Mouse (Mus musculus) ZHBTc4 (cell line): ENCODE data around the gene Map3k5.
A peak's percentile ranks its signal among the peaks of the same experiment; 100 is the strongest.

ENCODE experiments used
- DNase-seq: peaks from one replicate; pipeline ENCODE4 v3.0.0-alpha.2; 2011; ENCODE audit warnings: low read depth, low spot score

Gene Map3k5

DNA sequence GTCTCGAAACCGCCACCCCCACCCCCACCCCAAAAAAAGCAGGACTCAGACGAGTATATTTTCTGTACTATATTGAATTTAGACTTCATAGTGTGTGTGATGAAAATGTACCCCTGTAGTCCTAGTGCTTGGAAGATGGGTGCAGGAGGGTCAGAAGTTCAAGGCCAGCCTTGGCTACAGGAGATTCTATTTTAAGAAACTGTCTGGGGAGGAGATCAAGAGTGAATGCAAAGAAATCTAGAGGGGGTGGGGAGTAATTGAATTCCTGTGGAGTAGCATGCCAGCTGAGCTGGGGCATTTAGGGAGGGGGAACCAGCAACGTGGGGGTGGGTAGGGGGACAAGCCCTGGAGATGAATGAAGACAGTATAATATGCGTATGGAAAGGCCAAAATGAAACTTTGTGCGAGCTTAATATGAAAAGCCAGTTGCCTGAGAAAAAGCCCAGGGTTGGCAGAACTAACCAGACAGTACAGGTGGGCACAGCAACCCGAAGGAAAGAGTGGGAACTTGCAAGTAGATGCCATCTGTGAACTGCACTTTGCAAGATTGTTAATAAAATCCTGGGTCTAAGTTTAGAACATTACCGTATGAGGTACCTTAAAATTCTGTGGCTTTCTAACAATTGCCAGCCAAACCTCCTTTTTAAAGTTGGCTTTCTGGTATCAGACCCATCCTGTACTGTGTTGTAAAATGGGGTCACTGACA lies 222.9 kb downstream of the Map3k5 start:
- no peak for DNase-seq

DNA sequence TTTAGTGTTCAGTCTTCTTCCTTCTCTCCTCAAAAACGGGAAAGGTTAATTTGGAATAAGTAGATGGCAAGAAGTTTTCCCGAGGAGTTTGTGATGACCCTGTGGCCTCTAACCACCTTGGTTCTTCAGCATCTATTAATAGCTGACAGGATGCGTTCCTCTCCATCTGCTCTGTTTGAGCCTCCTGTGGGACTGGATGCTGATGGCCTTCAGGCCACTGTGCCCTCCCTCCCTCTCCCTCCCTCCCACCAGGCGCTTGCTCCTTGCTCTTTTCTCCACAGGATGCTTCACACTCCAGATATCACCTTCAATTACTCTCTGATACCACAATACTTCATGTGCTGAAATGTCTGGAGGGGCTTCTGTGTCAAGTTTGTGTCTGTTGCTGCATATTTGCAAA lies 224.5 kb downstream of the Map3k5 start:
- DNase-seq = no peak

DNA sequence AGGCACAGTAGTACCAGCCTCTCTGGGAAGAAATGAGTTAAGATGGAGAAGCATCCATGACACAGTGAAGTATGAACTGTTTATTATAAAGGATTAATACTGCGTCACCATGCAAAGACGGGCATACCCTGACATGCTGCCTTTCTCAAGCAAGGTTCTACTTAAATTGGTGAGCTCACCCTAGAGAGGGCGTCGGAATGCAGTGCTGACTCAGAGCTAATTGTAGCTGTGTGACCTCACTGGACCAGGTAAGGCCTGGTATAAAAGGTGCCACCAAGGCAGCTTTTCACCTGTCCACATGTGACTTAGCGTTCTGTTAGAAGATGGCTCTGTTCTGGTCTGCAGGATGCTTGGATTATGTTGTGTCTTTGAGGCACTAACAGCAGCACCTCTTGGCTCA lies 225.0 kb downstream of the Map3k5 start:
- DNase-seq = no peak

DNA sequence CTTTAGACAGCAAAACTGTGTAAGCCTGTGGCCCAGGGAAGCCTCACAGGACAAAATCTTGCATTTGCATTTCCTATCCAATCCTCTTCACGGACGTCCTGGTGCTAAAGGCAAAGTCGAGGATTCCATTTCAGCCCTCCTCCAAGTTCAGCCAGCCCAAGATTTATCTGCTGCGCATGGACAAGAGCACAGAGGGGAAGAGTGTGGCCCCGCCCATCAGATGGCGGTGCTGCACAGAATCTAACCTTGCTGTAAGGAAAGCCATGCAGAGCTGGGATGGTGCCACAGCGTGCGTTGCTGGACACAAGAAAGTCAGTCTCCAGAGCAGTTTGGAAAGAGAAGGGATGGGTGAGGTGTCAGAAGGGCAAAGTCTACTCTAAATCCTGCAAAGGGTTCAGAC lies 226.6 kb downstream of the Map3k5 start:
- peak; percentile 78 for DNase-seq

DNA sequence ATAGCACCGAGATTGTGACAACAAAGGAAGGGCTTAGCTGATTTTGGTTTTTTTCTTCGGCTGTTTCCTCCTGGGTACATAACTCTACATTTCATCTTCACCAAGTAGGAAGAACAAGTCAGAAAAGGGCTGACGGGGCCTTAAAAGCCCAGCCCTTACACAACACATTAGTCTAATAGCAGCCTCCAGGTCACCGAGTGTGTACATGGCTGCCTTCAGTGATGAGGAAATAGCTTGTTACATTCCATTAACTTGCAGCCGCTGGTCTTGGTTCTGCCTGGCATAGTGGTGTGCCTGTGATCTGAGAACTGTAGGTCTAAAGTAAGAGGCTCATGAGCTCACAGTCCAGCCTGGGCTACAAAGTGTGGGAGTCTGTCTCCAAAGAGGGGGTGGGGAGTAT lies 230.5 kb downstream of the Map3k5 start:
- no peak for DNase-seq

DNA sequence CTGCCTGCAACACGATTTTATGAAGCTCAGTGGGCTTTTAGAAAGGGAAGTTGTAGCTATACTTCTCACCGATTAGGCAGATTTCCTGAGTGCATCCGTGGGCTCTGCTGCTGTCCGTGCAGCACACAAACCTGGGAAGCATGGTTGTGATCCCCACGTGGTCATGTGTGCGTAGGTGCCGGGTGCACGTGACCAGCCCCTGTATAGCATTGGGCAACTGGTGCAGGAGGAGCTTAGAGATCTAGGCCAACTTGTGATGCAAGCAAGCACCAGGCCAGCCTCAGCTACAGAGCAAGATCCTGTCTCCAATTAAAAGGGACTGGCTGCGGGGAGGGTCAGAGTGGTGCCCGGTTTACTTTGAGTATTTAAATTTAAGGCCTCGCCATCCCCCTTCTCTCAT lies 232.5 kb downstream of the Map3k5 start:
- DNase-seq = peak; percentile 81

DNA sequence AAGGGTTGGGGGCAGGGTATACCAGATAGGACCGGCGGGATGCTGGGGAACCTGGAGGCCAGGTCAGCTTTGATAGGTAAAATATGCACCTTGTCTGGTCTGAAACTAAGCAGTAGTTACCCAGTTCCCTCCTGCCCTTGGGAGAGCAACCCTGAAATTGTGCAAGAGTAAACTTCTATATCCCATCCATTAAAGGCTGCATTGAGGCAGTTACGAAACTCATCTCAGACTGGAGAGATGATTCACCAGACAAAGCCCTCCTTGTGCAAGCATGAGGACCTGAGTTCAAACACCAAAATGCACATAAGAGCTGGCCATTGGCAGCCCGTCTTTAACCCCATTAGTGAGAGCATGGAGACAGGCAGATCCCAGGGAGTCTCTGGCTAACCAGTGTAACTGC lies 233.2 kb downstream of the Map3k5 start:
- DNase-seq = no peak

DNA sequence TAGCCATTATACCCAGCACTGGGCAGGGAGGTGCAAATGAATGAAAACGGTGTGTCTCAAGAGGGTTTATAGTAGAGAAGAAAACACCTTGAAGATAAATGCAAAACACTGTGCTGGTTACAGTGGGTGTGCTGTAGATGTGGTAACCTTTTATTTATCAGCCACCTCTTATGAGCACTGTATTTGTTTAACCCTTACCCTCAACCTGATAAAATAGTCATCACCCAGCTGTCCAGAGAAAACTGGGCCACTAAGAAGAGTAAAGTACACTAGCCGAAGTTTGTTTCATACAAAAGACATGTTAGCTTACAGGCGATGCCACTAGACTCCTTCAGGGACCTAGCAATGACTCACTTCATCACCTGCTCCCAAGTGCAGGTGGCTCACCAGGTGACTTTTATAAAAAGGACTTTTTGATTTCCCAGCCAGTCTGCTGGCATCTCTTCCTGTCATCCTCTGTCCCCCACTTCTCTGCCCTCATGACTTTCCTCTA lies 235.0 kb downstream of the Map3k5 start:
- DNase-seq = no peak

DNA sequence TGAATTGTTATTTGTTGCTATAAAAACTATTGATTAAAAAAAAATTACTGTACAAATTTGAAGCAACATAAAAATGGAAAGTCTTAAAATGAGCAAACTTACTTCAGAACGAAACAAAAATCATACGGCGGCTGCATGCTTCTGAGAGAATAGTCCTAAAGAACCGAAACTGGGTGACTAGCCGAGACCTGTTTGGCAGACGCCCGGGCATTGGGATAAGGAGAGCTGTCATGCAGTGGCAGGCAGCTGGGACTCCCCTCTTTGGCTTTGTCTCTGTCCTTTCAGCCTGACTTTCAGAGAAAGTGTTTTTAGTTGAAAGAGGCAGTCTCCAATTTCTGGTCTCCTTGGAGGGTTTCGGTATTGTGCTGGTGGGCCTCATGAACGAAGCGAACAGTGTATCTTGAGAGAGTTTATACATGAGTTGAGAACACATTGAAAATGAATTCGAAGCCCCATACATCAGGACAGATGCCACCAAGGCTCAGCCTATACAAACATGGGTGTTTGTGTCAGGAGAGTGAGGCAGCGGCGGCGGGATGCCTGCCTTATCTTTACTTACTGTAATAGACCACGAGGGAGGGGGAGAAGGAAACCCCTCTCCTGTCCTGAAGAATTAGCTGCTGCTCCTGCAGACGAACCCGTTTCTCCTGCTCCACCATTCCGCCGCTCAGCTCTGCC lies 235.8 kb downstream of the Map3k5 start:
- no peak for DNase-seq

DNA sequence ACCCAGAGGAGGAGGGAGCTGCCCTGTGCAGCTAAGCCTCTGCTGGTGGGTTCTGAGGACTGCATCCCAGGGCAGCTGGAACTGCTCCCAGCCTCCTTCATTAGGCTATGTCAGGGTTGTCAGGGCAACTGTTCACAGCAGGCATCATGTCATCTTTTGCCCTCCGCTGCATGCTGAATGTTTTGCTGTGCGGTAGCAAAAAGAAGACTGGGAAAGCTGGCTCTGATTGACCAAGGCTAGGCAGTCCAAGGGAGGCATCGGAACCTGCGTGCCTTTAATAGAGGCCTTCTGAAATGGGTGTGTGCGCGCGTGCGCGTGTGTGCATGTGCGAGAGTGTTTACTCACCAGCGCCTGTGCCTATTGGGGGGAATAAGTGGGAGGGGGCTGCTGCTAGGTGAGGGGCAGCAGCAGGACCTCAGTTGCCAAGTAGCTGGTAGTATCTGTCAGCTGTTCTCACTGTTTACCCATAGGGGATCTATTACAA lies 236.4 kb downstream of the Map3k5 start:
- peak; percentile 87 for DNase-seq

DNA sequence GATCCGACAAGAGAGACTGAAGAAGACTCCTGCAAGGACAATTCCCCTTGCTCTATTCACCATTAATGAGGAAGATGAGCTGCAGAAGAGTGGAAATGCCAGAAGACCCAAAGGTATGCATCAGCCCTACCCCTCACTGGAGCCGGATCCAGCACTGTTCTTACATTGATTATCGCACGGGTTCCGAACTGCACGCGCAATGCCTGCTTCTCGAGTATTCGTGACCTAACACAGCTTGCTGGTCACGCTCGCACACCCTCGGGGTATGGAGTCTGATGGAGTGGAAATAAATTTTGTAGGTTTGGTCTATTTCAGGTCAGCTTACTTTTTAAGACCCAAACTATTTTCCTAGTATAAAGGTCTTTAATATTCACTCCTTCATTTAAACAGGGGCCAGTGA lies 236.9 kb downstream of the Map3k5 start:
- DNase-seq = no peak

DNA sequence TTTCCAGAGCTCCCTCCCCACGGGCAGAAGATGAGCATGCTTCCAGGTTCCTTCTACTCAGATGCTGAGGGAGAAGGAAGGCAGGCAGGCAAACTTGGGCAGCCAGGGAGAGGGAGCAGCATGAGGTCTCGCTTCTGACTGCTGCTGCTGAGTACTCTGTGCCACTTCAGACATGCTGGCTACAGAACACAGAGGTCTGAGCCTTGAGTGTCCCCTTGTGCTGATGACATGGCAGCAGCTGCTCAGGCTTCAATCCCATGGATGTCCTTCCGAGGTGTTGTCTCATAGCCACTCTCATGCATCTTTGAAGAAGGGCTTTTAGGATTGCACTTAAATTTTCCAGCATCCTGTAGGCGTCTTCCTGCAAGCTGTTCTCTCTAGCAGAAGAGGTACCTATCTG lies 237.5 kb downstream of the Map3k5 start:
- DNase-seq = no peak

DNA sequence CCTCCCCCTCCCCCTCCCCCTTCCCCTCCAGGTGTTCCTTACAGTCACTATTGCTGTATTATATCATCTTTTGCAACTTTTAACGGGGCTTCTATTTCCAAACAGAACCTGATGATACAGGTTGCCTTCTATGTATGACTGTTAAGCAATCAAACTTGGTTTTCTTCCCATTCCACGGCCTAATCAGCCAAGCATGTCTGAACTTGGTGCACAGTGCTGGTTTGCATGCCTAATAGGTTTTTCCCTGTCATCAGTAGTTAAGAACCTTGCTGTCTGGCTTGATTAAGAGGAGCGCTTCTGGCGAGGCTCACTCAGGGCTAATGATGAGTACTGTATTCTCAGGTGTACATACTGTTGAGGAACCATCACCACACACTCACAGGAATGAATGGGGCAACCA lies 239.5 kb downstream of the Map3k5 start:
- DNase-seq = no peak

DNA sequence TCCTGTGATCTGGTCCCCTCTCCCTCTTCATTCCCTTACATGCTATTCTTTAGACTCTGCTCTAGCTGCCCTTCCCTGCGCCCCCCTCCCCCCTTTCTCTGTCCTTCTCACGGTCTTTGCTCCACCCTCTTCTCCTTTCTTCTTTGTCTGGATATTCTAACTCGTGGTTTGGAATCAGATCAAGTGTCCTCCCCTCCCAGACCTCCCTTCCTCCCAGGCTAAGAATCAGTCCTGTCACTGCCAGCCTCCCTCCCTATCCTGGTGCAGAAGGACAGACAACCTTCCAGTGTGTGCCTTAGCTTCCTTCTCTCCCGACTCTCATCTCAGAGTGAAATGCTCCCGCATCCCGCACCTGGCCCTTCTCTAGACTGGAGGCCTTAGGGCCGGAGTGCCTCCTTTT lies 241.8 kb downstream of the Map3k5 start:
- peak; percentile 69 for DNase-seq

DNA sequence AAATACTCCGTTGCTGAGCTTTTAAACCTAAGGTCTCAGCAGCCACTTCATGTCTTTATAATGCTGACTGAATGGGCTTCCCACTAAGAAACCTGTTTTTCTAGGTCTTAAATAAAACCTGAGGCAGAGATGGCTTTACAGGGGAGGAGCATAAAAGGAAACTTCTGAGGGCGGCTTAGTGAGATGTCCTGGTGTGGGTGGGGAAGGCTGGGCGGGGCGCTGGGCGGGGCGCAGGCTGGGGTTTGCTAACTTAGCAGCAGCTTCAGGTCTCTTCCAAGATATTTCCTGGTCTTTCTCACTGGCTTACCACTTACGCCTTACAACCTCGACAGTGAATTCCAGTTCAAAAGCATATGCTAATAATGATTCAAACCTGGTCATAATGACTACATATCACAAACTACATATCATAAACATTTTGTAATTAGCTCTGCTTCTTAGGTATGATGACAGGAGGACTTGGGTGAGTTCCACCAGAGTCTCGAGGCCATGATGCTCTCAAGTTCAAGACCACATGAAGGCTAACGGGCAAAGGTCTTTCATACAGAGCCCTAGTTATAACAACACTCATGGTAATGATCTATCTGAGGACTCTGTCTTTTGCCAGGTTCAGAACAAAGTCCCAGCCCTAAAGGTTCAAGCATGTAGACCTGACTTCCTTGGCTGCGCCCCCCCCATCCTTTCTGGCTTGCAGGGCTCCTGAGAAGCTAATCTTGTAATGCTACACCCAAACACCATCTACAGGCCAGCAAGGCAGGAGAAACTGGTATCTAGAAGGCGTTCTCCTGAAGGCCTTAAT lies 244.7 kb downstream of the Map3k5 start:
- DNase-seq = peak; percentile 74

DNA sequence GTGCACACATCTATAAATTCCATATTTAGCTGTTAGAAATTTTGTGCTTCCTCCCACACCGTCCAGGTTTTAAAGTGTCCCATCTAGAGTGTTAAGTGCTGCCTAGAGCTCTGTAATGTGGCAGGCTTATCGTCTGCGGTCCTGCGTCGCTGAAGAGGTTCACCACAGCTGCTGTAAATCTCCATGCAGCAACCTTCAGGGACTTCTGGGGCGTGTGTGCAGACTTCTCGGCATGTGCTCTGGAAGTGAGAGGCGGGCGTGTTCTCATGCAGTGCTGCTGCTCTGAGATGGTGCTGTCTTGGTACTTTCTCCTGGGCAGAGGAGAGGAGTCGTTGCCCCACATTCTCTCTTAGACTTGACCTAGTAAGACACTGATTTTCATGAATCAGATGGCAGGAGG lies 246.9 kb downstream of the Map3k5 start:
- DNase-seq = no peak

DNA sequence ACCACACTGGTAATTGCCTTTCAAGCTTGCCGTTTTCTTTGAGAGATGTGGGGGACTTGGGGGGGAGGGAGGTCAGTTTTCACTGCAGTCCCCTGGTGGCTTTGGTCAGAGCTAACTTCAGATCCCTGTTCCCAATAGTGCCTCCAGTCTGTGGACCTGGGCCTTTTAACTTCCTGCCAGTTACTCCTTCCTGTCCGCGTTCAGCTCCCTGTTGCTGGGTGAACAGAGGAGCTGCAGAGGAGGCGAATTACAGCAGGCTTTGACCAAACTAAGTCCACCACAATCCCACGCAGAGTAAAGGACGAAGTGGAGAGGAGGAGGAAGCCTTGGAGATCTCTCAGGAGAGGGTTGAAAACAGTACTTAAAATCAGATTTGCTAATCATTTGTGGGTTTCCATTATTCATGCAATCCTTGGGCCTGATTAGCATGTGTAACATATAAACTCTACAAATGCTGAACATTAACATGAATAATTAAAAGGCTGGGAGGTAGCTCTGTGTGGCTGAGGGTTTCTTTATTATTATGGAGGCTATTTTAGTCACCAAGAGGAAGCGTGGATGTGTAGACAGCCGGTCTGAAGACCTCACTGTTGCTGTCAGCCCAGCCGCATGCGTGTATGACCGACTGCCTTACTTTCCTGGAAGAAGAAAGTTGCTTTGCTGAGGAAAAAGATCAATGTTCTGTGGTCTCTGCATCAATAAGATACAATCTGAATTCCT lies 247.6 kb downstream of the Map3k5 start:
- DNase-seq = no peak

DNA sequence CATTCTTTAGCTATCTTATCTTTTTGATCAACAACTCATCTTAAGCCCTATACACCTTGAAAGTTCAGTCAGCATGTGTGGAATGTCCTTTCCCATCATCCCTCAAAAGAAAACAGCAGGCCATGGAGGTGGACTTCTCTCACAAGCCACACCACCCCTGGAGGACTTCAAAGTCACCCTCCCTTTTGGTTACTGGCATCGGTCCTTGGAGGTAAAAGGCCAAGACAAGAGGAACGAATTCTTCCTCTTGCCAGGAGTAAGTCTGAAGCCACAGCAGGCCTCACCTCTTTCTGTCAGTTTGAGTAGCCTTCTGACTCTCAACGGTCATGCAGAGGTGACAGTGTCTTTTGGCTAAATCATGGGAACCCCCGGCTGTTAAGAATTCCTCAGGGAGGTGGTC lies 250.1 kb downstream of the Map3k5 start:
- no peak for DNase-seq

DNA sequence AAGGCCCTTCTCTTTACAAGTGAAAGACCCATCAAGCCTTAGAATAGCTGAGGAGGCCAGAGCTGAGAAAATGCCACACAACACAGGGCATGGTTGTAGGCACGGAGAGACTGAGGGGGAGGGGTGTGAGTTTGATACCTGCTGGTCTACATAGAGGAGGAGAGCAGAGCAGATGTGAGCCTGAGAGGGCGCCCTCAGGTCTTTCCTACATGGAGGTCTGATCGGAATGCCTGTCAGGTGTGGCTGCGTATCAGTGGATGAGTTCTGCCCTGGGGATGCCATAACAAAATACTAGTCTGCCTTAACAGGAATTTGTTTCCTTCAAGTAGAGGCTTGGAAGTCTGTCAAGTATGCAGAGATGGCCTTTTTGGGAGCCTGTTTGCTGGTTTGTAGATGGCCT lies 251.0 kb downstream of the Map3k5 start:
- DNase-seq = no peak

DNA sequence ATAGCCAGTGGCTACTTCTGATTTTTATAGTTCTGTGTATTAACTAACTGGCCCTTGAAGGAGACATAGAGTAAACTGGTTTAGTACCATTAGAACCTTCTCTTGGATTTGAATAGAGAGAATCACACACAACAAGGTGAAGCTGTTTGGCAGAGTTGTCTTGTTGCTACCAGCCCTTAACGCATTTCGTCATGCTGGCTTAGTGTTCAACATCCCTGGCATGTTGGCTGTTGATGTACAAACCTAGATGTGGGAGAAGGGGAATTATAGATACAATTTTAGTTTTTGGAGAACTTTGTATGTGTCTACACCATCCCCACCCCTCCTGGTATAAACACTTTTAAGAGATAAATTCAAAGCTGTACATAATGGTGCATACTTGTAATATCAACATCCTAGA lies 251.5 kb downstream of the Map3k5 start:
- no peak for DNase-seq

DNA sequence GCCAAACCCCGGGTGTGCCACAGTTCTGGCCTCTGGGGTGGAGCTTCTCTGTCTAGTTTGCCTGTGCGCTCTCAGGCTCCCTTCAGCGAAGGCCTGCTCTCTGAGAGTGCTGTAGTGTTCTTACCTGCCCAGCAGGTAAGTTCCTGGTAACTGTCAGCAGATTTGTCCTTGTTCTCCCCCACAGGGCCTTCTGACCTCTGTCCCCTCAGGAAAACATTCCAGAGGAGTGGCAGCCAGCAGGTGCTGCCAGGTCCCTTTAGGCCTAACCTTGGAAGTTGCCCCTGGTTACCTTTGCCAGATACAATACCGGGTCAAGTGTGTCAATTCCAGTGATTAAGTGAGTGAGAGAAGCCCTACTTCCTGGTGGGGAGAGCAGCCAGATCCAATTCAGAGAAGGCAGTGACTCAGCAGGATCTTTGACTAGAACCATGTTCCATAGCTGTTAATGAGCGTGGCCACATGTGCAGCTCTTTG lies 252.6 kb downstream of the Map3k5 start:
- peak; percentile 74 for DNase-seq
